Mouse (Mus musculus) hindbrain, embryonic 10.5 days (tissue): Measurements from ENCODE around the gene Epn3. TPM values are rescaled to one million over a fixed set of nuclear protein-coding genes. Genes with fewer than 3 reads are reported as not detected.

Source experiments
- DNase-seq: peaks from one replicate; pipeline ENCODE4 v3.0.0-alpha.2; 2017; ENCODE audit warnings: low spot score
- H3K27ac ChIP-seq: fragments of 300-500 bp; sonication (generic); 2 replicates; pipeline ENCODE4 v1.5.1; 2016; ENCODE audit warnings: mild to moderate bottlenecking, moderate library complexity
- H3K27me3 ChIP-seq: fragments of 300-500 bp; sonication (generic); 2 replicates; pipeline ENCODE4 v1.6.1; 2016; ENCODE audit warnings: mild to moderate bottlenecking; ENCODE audit not compliant: poor library complexity, insufficient read depth, severe bottlenecking
- H3K36me3 ChIP-seq: fragments of 300-500 bp; sonication (generic); 2 replicates; pipeline ENCODE4 v1.6.1; 2016; ENCODE audit warnings: mild to moderate bottlenecking, moderate library complexity
- H3K4me1 ChIP-seq: fragments of 300-500 bp; sonication (generic); replicated peaks from 2 replicates; pipeline ENCODE4 v1.6.1; 2016; ENCODE audit warnings: mild to moderate bottlenecking
- H3K4me3 ChIP-seq: fragments of 300-500 bp; sonication (generic); 2 replicates; pipeline ENCODE4 v1.5.1; 2016; ENCODE audit warnings: mild to moderate bottlenecking, moderate library complexity
- H3K9me3 ChIP-seq: fragments of 300-500 bp; sonication (generic); 2 replicates; pipeline ENCODE4 v1.6.1; 2016; ENCODE audit warnings: mild to moderate bottlenecking, moderate library complexity
- WGBS: fragments of 180-500 bp; shearing (Covaris S2); methylation state at CpG from one replicate; pipeline ENCODE4 v1.1.7; 2016; 5-methylcytosine and 5-hydroxymethylcytosine counted together
- polyA plus RNA-seq: library from polyadenylated mRNA; unstranded; fragments of >200 nt; fragmentation: Nextera tagmentation; extraction: Ambion mirVana; gene quantifications from 2 replicates; pipeline ENCODE4 v1.2.1, GENCODE M21; 2016

Epn3 gene
- polyA plus RNA-seq, 1 experiment from 2014 or later: 1.9 TPM

DNA sequence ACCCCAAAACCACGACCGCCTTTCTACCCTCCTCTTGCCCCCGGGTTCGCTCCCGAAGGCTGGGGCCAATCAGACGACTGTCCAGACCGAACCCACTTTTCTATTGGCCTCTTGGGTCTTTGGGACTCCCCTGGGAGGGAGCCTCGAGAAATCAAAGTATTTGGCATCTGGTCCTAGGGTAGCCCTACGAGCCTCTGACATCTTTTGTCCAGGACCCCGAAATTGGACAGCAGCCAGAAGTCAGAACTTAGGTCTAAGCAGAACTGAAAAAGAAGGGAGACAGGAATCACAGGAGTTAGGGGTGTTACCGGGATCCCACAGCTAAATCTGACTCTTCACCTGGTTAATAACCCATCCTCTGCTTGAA, 25.2 kb downstream of the Epn3 start:
- peaks cover 69% of the 10 kb centered on the region for H3K4me1 ChIP-seq
- DNase-seq: no peak
- no peaks in the 10 kb centered on the region for H3K36me3 ChIP-seq
- peaks cover 100% of the 10 kb centered on the region for H3K27me3 ChIP-seq
- H3K4me3 ChIP-seq: peak overlapping the region; percentile 91
- H3K27ac ChIP-seq: peak overlapping the region; percentile 94
- H3K9me3 ChIP-seq: no peaks in the 10 kb centered on the region
- WGBS: 2% methylated on average over 11 of the region's 11 CpGs

DNA sequence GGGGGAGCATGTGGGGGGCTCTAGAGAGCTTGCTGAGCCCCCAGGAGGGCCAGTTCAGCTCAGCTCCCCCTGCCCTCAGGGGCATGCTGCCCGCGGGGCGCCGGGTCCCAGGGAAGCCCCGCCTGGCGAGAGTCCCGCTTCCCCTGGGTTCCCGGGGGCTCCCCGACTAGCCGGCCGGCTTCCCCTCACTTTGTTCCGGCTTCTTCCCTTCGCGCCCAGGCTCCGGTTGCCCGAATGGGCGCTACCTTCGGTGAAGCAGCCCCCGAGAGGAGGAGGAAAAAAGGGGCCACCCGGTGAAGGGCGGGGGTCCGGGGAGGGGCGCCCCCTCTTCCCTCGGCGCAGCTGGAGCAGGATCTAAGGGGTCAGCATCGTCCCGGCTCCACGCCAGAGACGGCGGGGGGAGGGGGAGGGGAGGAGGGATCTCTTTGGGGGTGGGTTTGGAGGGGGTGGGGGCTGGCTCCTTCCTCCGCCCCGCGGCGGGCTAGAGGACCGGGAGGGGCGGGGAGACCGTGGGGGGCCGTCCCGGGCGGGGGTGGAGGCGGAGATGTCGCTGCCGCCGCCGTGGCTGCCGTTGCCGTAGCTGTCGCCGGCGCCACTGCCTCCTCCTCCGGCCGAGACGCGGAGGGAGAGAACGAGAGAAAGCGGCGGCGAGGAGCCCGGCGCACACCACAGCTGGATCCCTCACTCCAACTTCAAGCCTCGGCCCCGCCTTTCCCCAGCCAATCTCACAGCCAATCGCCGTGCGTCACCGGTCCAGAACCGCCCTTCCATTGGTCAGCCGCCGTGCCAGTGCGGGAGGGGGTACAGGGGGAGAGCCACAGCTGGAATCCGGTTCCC, 25.8 kb downstream of the Epn3 start, which contains the start of gene Cacna1g:
Gene Cacna1g (minus strand): TSS at position 492 of the 837 bp plus-strand sequence.
- Histone ChIP-seq H3K27ac (peak within 1 kb of the TSS; percentile 94), H3K27me3 (peaks cover 94% of the 10 kb centered on the region), H3K9me3 (no peaks in the 10 kb centered on the region), H3K4me3 (peak within 1 kb of the TSS; percentile 91), H3K4me1 (peaks cover 75% of the 10 kb centered on the region), H3K36me3 (no peaks in the 10 kb centered on the region)
- DNase-seq: peak; percentile 91
- under 1% methylated on average over 49 of the region's 71 CpGs for WGBS

- no peaks in the 10 kb centered on the region for H3K9me3 ChIP-seq
- H3K4me1 ChIP-seq: peaks cover 84% of the 10 kb centered on the region
- H3K27ac ChIP-seq: peak overlapping the region; percentile 94
- peak; percentile 66 for DNase-seq
- H3K36me3 ChIP-seq: no peaks in the 10 kb centered on the region
- 1% methylated on average over 52 of the region's 52 CpGs for WGBS
- H3K27me3 ChIP-seq: peaks cover 86% of the 10 kb centered on the region
- H3K4me3 ChIP-seq: peak overlapping the region; percentile 91
These were observed 26.7 kb downstream of the Epn3 start for GRCm38 (mm10) chr11:94472916-94473706.

DNA sequence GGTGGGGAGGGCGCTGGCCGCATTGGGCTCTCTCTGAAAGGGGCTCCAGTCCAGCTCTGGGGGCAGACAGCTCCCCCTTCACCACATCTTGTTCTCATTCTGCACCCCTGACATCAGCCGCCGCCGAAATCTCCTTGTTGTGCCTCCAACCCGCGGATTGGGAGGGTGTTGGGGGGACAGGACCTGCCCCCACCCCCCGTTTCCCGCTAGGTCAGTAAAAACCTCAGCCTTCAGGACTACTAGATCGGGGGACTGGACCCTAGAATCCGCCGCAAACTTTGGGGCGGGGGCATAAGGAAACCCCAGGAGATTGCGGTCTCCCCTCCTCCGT, 27.2 kb downstream of the Epn3 start:
- Histone ChIP-seq H3K27ac (peak overlapping the region; percentile 94), H3K4me3 (peak overlapping the region; percentile 91), H3K9me3 (no peaks in the 10 kb centered on the region), H3K36me3 (no peaks in the 10 kb centered on the region), H3K4me1 (peaks cover 89% of the 10 kb centered on the region), H3K27me3 (peaks cover 80% of the 10 kb centered on the region)
- under 1% methylated on average over 15 of the region's 15 CpGs for WGBS
- DNase-seq: peak; percentile 39

DNA sequence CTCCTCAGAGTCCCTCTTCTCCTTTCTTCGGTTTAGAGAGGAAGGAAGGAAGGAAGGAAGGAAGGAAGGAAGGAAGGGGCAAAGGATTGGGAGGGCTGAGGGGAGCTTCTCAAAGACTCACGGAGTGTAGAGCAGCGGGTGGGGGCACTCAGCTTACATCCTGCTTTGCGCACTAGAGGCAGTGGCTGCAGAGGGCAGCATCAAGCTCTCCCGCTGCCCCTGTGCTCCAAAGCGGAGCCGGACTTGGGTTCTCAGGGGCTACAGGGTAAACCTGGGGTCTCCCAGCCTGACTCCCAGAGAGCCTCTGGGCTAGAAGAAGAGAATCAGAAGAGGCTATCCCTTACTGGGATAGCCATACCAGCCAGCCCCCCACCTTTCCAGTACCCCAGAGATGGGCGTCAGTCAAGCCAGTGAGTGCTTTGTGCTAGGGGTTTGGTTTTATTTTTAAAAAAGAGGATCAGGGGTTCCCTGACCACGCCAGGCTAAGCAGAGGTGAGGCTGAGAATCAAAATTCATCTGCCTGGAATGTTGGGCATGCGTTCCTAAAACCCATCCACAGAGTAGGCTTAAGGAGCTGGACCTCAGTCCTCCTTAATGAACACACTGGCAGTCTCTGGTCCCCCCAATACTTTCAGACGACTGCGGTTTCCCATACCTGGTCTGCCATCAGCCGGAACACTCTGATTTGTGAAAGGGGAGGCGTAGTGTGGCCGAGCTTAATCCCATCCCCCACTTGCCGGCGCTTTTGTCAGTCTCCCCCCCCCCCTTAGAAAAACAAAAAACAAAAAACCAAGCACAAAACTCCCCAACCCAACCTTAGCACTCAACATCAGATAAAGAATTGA, 27.8 kb downstream of the Epn3 start:
- H3K27ac ChIP-seq: peak overlapping the region; percentile 94
- H3K9me3 ChIP-seq: no peaks in the 10 kb centered on the region
- DNase-seq: peak; percentile 39
- peaks cover 95% of the 10 kb centered on the region for H3K4me1 ChIP-seq
- WGBS: 2% methylated on average over 17 of the region's 17 CpGs
- no peaks in the 10 kb centered on the region for H3K36me3 ChIP-seq
- H3K4me3 ChIP-seq: peak overlapping the region; percentile 91
- peaks cover 75% of the 10 kb centered on the region for H3K27me3 ChIP-seq

DNA sequence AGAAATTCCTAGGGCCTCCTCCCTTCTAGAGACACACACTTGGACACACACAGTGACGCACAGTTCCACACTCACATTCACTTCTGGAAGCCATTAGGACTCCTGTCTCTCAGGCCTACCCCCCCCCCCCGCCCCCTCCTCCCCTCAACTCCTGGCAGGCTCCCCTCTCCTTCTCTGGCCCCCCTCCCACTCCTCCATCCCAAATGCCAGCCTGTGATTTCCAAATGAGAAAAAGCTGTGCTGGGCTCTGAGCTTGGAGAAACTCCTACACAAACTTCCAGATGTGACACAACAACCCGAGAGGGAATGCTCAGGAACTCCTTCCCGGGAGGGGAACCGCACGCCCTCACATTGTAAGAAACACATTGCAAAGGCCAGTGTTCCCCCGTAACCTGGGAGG, 29.4 kb downstream of the Epn3 start:
- DNase-seq: peak; percentile 49

GRCm38 (mm10) chr11:94469136-94470064, 30.4 kb downstream of the Epn3 start:
- Histone ChIP-seq H3K36me3 (no peaks in the 10 kb centered on the region; the same call in 1 of the 2 replicates), H3K4me1 (peaks cover 100% of the 10 kb centered on the region), H3K4me3 (peak overlapping the region; percentile 27), H3K9me3 (no peaks in the 10 kb centered on the region), H3K27me3 (peaks cover 63% of the 10 kb centered on the region), H3K27ac (peak overlapping the region; percentile 94)
- WGBS: 24% methylated on average over 9 of the region's 9 CpGs
- DNase-seq: no peak

More for the DNA sequence above, 29.4 kb downstream of the Epn3 start:
- Histone ChIP-seq H3K27ac (peak overlapping the region; percentile 94), H3K27me3 (peaks cover 66% of the 10 kb centered on the region), H3K9me3 (no peaks in the 10 kb centered on the region), H3K4me3 (peak overlapping the region; percentile 91), H3K4me1 (peaks cover 100% of the 10 kb centered on the region), H3K36me3 (no peaks in the 10 kb centered on the region; the same call in 1 of the 2 replicates)
- 27% methylated on average over 7 of the region's 7 CpGs for WGBS

DNA sequence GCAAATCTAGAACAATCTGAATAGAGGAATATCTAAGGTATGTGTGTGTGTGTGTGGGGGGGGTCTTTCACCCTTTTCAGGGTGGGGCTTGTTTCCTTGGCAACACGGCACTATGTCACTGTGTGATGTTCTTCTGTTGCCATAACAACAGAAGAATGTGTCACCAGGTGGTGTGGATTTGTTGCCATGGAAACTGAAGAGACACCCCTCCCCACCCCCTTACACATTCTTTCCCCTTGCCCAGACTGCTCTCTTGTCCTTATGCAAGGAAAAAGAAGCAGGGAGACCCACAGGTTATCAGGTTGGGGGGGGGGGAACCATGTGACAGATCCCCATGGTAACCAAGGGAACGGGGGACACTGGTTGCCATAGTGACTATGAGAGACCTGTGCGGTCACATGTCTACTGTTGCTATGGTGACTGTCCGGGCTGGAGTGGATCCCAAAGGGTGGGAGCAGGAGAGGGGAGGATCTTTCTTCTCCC, 31.2 kb downstream of the Epn3 start:
- H3K4me3 ChIP-seq: peak overlapping the region; percentile 27; the same call in 1 of the 2 replicates
- WGBS: 12% methylated on average over 4 of the region's 4 CpGs
- peaks cover 100% of the 10 kb centered on the region for H3K4me1 ChIP-seq
- no peaks in the 10 kb centered on the region; the same call in 1 of the 2 replicates for H3K36me3 ChIP-seq
- H3K9me3 ChIP-seq: no peaks in the 10 kb centered on the region
- H3K27me3 ChIP-seq: peaks cover 55% of the 10 kb centered on the region
- peak; percentile 88 for DNase-seq
- H3K27ac ChIP-seq: peak overlapping the region; percentile 94

- H3K27ac ChIP-seq: peak overlapping the region; percentile 46; the same call in 1 of the 2 replicates
- H3K4me3 ChIP-seq: no peak overlapping the region
- H3K27me3 ChIP-seq: peaks cover 33% of the 10 kb centered on the region
- peaks cover 77% of the 10 kb centered on the region for H3K4me1 ChIP-seq
- WGBS: 86% methylated on average over 17 of the region's 17 CpGs
- H3K36me3 ChIP-seq: peaks cover 17% of the 10 kb centered on the region
- H3K9me3 ChIP-seq: no peaks in the 10 kb centered on the region
- DNase-seq: no peak
These were observed 33.4 kb downstream of the Epn3 start for GRCm38 (mm10) chr11:94466333-94466855.

- Histone ChIP-seq H3K9me3 (no peaks in the 10 kb centered on the region), H3K4me3 (no peak overlapping the region), H3K4me1 (peaks cover 59% of the 10 kb centered on the region), H3K27ac (0 out of 2 replicates have a peak overlapping the region, but pooled peaks have one; percentile 16), H3K27me3 (peaks cover 14% of the 10 kb centered on the region; the same call in 1 of the 2 replicates), H3K36me3 (peaks cover 37% of the 10 kb centered on the region)
- no peak for DNase-seq
- WGBS: 55% methylated on average over 2 of the region's 2 CpGs
These were observed 35.6 kb downstream of the Epn3 start for GRCm38 (mm10) chr11:94464170-94464569.

GRCm38 (mm10) chr11:94461856-94462255, 37.9 kb downstream of the Epn3 start:
- Histone ChIP-seq H3K27ac (no peak overlapping the region), H3K27me3 (peaks cover 16% of the 10 kb centered on the region; the same call in 1 of the 2 replicates), H3K4me3 (no peak overlapping the region), H3K4me1 (peaks cover 40% of the 10 kb centered on the region), H3K9me3 (no peaks in the 10 kb centered on the region), H3K36me3 (peaks cover 60% of the 10 kb centered on the region)
- no peak for DNase-seq
- 92% methylated on average over 11 of the region's 11 CpGs for WGBS
